Mouse (Mus musculus) liver, adult 2 months (tissue): ENCODE results near the gene Fhl3.

Source experiments
- CTCF ChIP-seq: fragments of 200-500 bp; IDR thresholded peaks from 2 replicates; pipeline ENCODE4 v1.5.1; 2011; ENCODE audit warnings: low read depth, low read length, control low read depth
- POLR2A ChIP-seq: fragments of 200-500 bp; IDR thresholded peaks from 2 replicates; pipeline ENCODE4 v1.6.1; 2011; ENCODE audit warnings: low read length, control low read depth; ENCODE audit not compliant: insufficient read depth; ENCODE audit errors: extremely low read depth

DNA sequence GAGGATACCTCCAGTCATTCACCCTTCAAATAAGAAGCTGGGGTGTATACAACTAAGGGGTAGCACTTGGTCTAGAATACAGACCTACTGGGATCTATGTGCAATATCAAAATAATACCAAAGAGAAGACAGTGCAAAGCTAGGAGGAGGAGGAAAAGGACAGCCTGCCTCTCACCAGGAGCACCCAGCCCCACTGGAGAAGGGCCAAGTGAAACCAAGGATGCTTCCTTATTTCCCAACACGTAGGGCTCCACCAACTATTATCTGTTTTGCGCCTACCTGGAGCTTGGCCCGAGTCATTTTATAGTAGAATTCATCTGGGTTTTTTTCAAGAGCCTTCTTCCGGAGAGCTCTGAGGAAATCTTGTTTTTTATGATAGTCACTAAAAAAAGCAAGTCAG lies 17.0 kb upstream of the Fhl3 start:
- TF ChIP-seq CTCF (no peak), POLR2A (no peak)
